Mouse (Mus musculus) kidney, adult 8-10 months (tissue): ENCODE results near the gene Lrrtm4.

Experiments used
- DNase-seq, 2 experiments: peaks; one replicate each; pipeline ENCODE4 v3.0.0; 2022

Lrrtm4 gene

GRCm38 (mm10) chr6:80331751-80332150 is 313.1 kb downstream of the Lrrtm4 start:
- DNase-seq: no peak

- no peak for DNase-seq
Observed at GRCm38 (mm10) chr6:80352307-80352706, 333.6 kb downstream of the Lrrtm4 start.

- no peak for DNase-seq
Observed at GRCm38 (mm10) chr6:80357092-80357491, 338.4 kb downstream of the Lrrtm4 start.

- DNase-seq: no peak
Observed at GRCm38 (mm10) chr6:80363593-80363992, 344.9 kb downstream of the Lrrtm4 start.

- DNase-seq: no peak
Observed at GRCm38 (mm10) chr6:80366532-80366931, 347.9 kb downstream of the Lrrtm4 start.

GRCm38 (mm10) chr6:80389571-80389970 is 370.9 kb downstream of the Lrrtm4 start:
- DNase-seq: no peak

- DNase-seq: no peak
Observed at GRCm38 (mm10) chr6:80406757-80407156, 388.1 kb downstream of the Lrrtm4 start.

GRCm38 (mm10) chr6:80440135-80440534 is 421.5 kb downstream of the Lrrtm4 start:
- DNase-seq: no peak

- DNase-seq: no peak
Observed at GRCm38 (mm10) chr6:80470546-80470945, 451.9 kb downstream of the Lrrtm4 start.

GRCm38 (mm10) chr6:80476153-80476552 is 457.5 kb downstream of the Lrrtm4 start:
- DNase-seq: no peak

GRCm38 (mm10) chr6:80545017-80545416 is 526.3 kb downstream of the Lrrtm4 start:
- DNase-seq: no peak

GRCm38 (mm10) chr6:80549907-80550306 is 531.2 kb downstream of the Lrrtm4 start:
- DNase-seq: no peak

GRCm38 (mm10) chr6:80553398-80553797 is 534.7 kb downstream of the Lrrtm4 start:
- DNase-seq: no peak

GRCm38 (mm10) chr6:80554991-80555390 is 536.3 kb downstream of the Lrrtm4 start:
- no peak for DNase-seq

- no peak for DNase-seq
Observed at GRCm38 (mm10) chr6:80577227-80577626, 558.5 kb downstream of the Lrrtm4 start.

GRCm38 (mm10) chr6:80582225-80582624 is 563.5 kb downstream of the Lrrtm4 start:
- DNase-seq: no peak

GRCm38 (mm10) chr6:80589776-80590175 is 571.1 kb downstream of the Lrrtm4 start:
- DNase-seq: no peak

- DNase-seq: no peak
Observed at GRCm38 (mm10) chr6:80619508-80619907, 600.8 kb downstream of the Lrrtm4 start.

- no peak for DNase-seq
Observed at GRCm38 (mm10) chr6:80622676-80623334, 604.1 kb downstream of the Lrrtm4 start.

- DNase-seq: no peak
Observed at GRCm38 (mm10) chr6:80625509-80625908, 606.8 kb downstream of the Lrrtm4 start.

GRCm38 (mm10) chr6:80662729-80663128 is 644.1 kb downstream of the Lrrtm4 start:
- DNase-seq: no peak

- no peak for DNase-seq
Observed at GRCm38 (mm10) chr6:80664039-80664438, 645.4 kb downstream of the Lrrtm4 start.

- DNase-seq: no peak
Observed at GRCm38 (mm10) chr6:80704183-80704582, 685.5 kb downstream of the Lrrtm4 start.

- no peak for DNase-seq
Observed at GRCm38 (mm10) chr6:80720468-80720867, 701.8 kb downstream of the Lrrtm4 start.

GRCm38 (mm10) chr6:80733416-80733815 is 714.7 kb downstream of the Lrrtm4 start:
- no peak for DNase-seq
